Mouse (Mus musculus) monocyte, adult 2 months (primary cell): ENCODE results near the gene Gm45021.

Experiments
- DNase-seq, 2 experiments: peaks; one replicate each; pipeline ENCODE4 v3.0.0; 2022; ENCODE audit warnings: low spot score in 2 of 2, low read depth in 1 of 2

The Gm45021 gene

GRCm38 (mm10) chr6:48589194-48589750, at the start of gene Gm45021:
Gene Gm45021 (plus strand): TSS chr6:48589610.
- no peak for DNase-seq

DNA sequence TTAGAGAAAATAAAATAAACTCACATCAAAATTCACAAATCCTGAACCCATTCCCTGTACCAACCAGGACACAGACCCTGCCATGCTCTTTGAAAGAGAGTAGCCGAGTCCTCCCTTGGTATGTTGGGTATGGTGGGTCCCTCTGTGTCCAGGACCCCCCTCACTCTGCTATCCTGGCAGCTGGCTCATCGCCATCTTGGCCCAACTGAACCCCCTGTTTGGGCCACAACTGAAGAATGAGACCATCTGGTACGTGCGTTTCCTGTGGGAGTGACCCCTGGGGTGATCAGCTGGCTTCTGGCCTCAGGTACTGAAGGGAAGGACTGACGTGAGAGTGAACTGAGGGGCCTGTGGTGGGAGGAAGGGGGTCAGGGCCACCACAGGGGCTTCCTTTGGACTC, 49.5 kb upstream of the Gm45021 start:
- no peak for DNase-seq

GRCm38 (mm10) chr6:48540721-48541120, 48.7 kb upstream of the Gm45021 start:
- no peak for DNase-seq

DNA sequence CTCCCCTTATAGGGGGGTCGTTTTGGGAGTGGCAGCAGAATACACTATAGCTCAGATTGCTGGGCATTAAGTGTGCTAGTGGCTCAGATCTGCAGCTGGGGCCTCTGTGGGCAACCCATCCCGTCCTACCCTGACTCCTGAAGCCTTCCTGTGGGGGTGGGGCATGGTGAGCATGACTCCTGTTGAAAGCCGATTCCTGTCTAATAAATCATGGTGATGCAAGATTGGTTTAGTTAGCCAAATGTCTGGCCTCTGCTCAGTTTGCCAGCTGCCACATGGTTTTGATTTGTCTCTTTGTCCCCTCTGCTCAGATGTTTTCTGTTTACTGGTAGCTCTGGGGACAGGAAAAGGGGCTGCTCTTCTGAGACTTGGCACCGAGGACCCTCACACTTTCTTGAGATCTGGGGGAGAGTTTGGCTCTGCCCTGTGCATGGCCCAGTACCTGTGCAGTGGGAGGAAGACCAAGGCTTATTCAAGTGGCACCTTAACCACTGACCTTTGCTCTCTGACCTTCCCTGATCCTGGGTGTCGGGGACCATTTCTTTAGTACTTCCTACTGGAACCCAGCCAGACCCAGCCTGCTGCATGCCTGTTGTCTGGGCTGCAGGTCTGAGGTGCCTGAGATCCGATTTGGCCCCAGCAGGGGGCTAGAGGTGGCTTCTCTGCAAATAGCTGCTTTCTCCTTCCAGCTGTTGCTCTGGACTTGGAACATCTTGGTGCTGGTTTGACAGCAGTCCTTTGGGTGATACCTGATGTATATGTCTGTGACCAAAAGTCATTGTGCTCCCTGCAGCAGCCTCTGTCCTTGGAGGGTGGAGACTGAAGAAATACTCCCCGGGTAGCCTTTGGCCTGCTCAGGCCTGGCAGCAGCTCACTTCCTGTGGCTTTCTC, 47.6 kb upstream of the Gm45021 start:
- DNase-seq, result no peak

- no peak for DNase-seq
Measured at GRCm38 (mm10) chr6:48542631-48543030, 46.8 kb upstream of the Gm45021 start.

GRCm38 (mm10) chr6:48545251-48545650, 44.2 kb upstream of the Gm45021 start:
- DNase-seq, result no peak

GRCm38 (mm10) chr6:48546271-48546670, 43.1 kb upstream of the Gm45021 start:
- DNase-seq, result no peak

DNA sequence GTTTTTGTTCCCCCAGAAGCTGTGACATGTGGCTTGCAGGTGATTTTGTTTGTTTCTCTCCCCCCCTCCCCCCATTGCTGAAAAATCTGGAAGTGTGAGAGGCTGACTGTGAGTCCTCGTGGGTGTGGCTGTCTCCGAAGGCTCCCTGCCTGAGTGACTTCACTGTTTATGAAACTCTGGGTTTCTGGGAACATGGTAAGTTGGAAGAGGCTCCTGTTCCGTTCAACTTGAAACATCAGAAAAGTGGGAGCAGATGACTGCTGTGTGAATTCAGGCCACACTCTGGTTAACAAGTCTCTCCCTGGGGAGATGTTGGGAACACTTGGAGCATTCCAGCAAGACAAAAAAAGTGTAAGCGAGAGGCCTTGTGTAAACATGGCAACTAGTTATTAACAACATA, 42.6 kb upstream of the Gm45021 start:
- no peak for DNase-seq

DNA sequence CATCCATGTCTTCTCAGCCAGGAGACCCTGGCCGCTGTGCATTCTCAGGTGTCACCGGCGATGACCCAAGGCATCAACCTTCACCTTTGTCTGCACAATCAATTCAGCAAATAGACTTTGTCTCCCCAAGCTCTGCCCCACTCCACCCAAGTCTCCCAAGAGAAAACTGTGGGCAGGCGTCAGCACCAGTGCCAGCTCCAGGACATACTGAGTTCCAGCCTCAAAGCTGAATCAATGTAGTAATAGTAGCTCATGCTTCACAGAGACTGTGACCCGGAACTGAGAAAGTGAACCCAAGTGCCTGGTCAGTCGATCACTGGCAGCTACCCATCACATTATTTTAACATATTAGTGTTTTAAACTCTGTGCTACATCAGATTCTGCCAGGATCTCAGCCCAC, 41.1 kb upstream of the Gm45021 start:
- DNase-seq, result no peak

- DNase-seq, result no peak
Measured at GRCm38 (mm10) chr6:48552918-48553317, 36.5 kb upstream of the Gm45021 start.

DNA sequence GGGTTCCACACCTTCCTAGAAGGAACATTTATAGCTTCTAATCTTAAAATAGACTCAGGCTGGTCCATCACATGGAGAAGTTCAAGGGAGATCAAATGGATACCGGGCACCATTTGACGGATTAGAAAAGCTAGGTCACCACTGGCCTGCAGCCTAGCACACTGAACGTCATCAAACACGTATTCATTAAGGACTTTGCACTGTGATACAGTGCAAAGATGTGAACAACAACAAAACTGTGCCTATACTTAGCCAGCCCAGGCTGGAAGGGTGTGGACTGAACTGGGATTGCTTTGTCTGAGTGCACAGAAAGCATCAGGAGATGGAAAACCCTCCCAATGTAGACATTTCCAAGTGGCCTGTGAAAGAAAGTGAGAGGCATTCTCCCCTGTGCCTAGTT, 35.6 kb upstream of the Gm45021 start:
- no peak for DNase-seq

DNA sequence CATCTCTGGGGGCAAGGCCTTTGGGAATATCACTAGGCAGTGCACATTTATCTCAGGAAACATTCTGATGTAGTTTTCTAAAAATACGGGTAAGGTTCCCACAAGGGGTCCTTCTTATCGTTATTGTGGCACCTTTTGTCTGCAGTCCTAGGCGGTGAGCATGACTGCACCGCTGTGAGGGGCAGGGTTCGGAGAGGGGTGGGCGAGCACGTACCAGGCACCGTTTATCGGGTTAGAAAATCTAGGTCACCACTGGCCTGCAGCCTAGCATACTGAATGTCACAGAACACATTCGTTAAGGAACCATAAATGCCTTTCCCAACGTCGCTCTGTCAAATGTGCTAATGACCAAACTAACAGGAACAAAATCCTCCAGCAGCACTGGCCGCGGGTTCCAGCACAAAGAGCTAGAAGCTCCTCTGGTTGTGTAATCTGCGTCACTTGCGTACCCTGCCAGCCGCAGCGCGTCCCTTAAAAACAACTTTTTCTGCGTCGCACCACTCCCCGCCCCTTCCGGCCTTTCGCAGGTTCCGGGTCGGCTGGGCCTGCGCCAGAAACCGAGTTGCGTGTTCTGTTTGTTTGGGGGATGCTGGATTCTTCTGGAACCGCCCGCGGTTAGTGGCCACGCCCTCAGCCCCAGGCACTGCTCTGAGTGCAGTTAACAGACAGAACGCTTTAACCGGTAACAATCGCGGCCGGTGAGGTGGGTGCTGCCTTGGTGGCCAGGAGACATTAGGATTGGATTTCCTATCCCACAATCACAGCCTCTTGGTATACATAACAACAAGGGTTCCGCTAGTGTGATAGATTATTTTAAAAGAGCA, 34.9 kb upstream of the Gm45021 start, which contains the start of gene Lrrc61:
Gene Lrrc61, plus strand, starts transcription at position 517 of the 824 bp plus-strand sequence.
- peak; percentile 89 to 94 for DNase-seq

DNA sequence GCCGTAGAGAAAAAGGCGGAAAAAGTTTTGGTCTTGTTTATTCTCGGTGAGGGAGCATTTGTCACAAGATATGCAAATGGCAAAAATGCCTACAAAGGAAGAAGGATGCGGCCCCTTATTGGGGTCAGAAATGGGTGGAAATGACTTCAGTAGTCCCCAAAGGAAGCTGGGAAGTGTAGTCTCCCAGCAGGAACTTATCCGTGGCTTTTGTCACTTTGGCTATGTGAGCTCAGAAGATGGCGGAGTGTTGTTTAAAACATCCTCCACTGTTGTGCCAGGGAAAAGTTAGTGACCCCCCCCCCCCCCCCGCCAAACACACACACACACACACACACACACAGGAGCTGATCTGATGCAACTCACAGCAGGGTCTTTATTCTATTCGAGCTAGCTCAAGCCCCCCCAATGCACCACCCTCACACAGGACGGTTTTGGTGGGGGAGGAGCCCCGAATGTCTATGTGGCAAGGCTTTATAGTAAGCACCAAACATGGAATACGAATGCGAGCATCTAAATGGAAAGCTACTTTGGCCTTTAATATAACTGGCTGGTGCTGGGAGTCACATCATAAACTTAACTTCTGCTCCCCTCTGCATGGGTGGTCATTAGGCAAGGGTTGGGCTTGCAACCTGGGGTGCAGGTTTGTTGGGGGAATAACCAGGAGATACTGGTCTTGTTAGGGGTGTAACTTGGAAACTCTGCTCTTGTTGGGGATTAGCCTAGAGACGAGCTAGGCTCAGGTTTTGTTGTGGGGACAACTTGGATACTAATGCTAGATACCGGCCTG, 34.1 kb upstream of the Gm45021 start:
- peak in 1 of 2 experiments; percentile 28 for DNase-seq

GRCm38 (mm10) chr6:48555956-48556355, 33.5 kb upstream of the Gm45021 start:
- no peak for DNase-seq

GRCm38 (mm10) chr6:48565693-48566310, 23.6 kb upstream of the Gm45021 start:
- no peak for DNase-seq

GRCm38 (mm10) chr6:48566312-48566711, 23.1 kb upstream of the Gm45021 start:
- DNase-seq, result no peak

- no peak for DNase-seq
Measured at GRCm38 (mm10) chr6:48568036-48568984, 21.1 kb upstream of the Gm45021 start.

DNA sequence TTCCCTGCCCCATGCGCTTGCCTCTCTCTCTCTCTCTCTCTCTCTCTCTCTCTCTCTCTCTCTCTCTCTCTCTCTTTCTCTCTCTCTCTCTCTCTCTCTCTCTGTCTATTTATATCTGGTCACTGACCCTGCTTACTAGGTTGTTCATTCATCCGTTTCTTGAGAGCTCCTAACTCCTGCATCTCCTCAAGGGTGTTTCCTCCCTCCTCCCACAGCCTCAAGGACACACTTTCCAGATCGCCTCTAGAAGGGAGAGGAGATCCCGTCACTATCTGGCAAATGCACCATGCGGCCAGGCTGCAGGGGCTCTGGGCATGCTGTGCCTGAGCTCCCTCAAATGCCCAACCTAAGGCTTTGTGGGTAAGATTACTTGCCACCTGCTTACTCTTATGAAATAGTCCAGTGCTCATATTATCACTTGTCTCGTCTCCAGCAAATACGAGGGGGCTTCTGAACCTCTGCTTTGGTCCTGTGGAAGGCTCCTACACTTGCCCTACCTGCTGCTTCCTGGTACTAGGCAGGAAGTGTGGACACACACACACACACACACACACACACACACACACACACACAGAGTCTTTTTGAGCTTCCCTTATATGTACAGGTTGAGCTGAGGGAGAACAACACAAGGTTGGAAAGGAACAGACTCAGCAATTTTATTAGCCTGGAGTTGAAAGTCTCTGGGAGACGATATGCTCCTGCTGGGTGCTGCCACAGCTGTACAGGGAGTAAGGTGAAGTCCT, 20.2 kb upstream of the Gm45021 start:
- no peak for DNase-seq

DNA sequence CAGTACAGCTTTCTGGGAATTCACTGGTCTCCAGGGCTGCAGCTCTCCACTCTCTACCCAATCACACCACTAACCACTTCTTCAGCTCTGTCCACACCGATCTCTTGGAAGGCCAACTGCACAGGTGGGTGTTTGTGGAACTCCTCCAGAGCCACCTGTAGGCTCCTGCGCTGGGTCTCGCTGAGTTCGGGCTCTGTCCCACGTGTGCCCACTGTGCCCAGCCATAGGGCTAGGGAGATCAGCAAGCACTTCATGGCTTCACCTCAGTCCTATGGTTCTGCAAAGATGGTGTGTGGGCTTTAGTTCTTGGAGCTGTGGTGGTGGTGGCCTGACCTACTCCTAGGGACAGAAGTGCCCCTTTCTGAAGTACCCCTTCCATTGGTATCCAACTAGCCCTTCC, 17.4 kb upstream of the Gm45021 start:
- no peak for DNase-seq
